Mouse (Mus musculus) gastrocnemius, postnatal 25 days (tissue): ENCODE results near the gene Inf2. TPM values are rescaled to one million over a fixed set of nuclear protein-coding genes. Genes with fewer than 3 reads are reported as not detected.
A peak's percentile ranks its signal among the peaks of the same experiment; 100 is the strongest.

Experiments used
- DNase-seq: peaks from one replicate; pipeline ENCODE4 v3.0.0; 2022
- total RNA-seq, 2 experiments: library from RNA; stranded (reverse); gene quantifications; 1 replicate in 1 of 2; 2 replicates in 1 of 2; pipeline ENCODE4 v1.2.3; 2021

Inf2 gene
- total RNA-seq, 2 experiments from 2014 or later = 10.3 to 10.9 TPM

DNA sequence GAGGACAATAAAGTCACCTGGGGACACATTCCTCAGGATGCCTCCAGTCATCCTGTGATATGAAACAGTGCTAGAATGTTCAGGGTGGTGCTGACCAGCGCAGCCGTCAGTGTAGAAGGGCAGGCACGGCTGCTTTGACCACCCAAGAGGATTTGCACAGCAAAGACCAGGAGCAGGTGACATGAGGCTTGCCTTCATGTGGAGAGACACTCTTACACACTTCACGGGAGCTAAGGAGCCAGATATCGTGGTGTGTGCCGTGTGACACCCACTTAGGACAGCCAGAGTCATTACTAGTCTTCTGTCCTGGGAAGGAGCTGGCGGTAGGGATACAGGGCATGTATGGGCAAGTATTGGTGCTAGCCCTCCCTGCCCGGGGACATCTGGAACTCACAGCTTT, 18.4 kb upstream of the Inf2 start:
- DNase-seq = no peak

GRCm38 (mm10) chr12:112571064-112571463, 17.5 kb upstream of the Inf2 start:
- no peak for DNase-seq

GRCm38 (mm10) chr12:112575274-112575986, 13.2 kb upstream of the Inf2 start:
- no peak for DNase-seq

DNA sequence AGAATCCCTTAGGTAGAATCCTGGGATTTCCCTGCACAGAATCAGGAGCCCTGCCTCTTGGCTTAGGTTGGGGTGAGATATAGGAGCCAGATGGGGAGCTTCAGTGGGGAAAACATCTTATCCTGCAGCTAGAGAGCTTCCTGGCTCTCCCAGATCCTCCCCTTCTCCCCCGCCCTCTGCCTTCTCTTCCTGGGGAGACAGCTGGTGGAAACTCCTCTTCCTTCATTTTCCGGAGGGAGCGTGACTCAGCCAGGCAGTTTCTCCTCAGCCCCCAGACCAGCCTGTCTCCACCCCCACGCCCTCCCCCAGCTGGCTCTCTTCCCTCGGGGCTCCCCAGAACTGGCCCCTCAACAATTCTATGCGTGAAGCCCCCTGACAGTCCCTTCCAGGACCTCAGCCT, 12.2 kb upstream of the Inf2 start:
- DNase-seq = no peak

- no peak for DNase-seq
Observed at GRCm38 (mm10) chr12:112576749-112577148, 11.8 kb upstream of the Inf2 start.

DNA sequence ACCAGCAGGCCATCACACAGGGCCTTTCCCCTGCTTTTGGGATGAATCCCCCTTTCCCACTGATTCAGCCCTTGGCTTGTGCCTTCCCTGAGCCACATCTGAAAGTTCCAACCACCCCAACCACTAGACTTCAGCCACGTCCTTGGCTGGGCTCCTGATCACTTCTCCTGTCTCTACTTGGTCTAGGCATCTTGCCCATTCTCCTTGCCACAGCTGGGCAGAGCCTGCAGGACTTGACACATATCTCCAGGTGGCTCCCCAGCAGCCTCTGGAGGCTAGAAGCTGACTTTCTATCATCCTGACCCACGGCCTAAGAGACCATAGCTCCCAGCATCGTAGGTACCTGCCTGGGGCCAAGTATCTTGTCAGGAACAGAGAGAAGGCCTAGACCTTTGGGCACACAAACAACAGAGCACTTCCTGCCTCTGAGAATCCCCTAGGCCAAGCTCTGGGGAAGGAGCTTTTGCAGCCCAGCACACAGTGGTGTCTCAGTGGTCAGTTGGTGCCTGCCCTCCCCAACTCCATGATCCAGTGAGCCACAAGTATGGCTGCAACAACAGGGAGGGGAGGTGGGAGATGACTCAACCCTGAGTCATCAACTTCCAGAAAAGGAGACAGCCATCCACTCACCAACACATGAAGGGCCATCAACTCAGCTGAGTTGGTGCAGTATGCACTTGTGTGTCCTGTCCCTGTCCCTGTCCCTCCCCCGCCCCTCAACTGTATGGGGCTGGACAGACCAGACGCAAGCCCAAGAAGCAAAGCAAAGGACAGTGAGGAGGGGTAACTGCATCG, 10.1 kb upstream of the Inf2 start:
- no peak for DNase-seq

- DNase-seq = no peak
Observed at GRCm38 (mm10) chr12:112579430-112579829, 9.2 kb upstream of the Inf2 start.

GRCm38 (mm10) chr12:112579926-112580325, 8.7 kb upstream of the Inf2 start:
- no peak for DNase-seq

DNA sequence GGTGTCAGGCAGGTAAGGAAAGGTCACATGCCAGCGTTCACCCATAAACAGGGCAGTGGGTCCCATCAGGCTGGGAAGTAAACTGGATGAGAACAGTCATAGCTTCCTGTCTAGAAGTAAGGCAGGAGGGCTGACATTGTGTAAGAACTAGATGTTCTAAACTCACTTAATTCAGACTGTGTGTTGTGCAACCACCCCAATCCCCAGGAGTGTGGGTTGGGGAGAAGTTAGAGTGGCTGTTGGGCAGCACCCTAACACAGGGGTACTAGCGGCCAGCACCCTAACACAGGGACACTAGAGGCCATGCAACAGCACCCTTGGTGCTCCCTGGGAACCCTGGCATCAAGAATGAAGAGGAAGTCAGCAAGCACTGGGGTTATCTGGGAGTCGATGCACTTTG, 7.5 kb upstream of the Inf2 start:
- no peak for DNase-seq

GRCm38 (mm10) chr12:112584954-112585353, 3.6 kb upstream of the Inf2 start:
- no peak for DNase-seq

DNA sequence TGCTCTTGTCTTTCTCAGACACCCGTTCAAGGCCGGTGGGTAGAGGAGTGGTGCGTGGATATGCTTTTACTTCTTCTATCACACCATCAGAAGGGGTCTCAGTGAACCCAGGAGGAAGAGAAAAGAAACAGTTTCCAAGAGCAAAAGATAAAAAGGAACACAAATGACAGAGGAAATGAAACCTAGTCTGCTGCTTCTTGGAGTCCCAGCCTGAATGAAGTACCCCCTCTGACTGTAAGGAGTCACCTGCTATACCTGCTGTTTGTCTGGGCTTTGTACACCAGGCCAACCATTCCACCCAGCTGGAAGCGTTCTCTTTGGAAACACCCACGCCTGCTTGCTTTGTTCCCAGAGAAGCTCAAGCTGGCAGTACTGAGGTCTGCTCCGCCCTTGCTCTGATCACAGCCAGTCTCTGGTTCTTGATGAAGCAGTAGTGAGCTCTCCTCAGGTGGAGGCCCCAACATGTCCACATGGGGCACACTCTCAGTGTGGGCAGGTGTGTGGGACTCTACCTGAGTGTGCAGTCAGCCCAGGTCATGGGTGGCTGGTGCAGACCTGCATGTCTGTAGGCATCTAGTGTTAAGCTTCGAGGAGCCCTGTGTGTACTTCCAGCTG, 2.6 kb upstream of the Inf2 start:
- no peak for DNase-seq

- DNase-seq = peak; percentile 70
Observed at GRCm38 (mm10) chr12:112587125-112588124, 1.2 kb upstream of the Inf2 start.

DNA sequence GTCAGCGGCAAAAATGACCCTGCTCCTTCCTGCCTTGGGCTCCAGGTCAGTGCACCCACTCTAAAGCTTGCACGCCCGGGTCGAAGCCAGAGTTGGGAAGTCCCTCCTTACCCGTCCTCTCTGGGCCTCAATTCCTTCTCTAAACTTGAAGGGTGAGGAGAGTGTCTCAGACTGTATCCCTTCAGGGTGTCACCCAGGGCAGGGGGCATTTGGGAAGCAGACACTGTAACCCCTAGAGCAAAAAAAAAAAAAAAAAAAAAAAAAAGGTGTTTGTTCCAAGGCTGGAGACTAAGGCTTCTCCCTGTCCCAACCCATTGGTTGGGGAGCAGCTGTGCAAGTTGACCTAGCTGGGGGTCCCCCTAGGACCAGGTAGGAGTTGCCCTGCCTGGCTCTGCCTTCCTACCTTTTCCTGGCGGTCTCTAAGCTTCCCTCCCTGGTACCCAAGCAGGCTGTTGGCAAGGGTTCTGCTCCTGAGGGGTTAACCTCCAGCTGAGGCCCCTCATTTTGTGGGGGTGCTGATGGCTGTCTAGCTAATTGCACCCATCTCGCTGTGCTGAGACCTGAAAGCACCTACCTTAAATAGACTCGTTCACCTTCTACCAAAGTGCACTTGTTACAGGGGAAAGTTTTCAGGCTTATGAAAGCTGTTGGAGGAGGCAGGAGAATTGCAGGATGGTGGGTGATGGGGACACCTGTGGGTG, 1.1 kb downstream of the Inf2 start:
- no peak for DNase-seq

GRCm38 (mm10) chr12:112590566-112591239, 2.1 kb downstream of the Inf2 start:
- no peak for DNase-seq

- DNase-seq = no peak
Observed at GRCm38 (mm10) chr12:112591240-112591639, 2.7 kb downstream of the Inf2 start.

DNA sequence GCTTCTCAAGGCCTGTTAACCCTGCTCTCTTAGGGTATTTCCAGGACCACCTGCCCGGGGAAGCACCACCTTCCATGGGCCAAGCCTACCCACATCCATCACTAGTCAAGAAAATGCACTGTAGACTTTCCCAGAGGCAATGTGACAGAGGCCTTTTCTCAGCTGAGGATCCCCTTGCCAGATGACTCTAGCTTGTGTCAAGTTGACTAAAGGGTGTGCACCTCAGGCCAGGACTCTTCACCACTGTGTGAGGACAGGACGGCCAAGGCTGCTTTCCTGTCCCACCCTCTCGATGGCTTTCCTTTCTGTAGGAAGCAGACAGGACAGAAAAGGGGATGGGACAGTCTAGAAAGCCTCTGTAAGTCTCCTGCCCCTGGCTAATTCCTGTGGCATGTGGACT, 3.1 kb downstream of the Inf2 start:
- no peak for DNase-seq

- DNase-seq = peak; percentile 66
Observed at GRCm38 (mm10) chr12:112592985-112593734, 4.6 kb downstream of the Inf2 start.

DNA sequence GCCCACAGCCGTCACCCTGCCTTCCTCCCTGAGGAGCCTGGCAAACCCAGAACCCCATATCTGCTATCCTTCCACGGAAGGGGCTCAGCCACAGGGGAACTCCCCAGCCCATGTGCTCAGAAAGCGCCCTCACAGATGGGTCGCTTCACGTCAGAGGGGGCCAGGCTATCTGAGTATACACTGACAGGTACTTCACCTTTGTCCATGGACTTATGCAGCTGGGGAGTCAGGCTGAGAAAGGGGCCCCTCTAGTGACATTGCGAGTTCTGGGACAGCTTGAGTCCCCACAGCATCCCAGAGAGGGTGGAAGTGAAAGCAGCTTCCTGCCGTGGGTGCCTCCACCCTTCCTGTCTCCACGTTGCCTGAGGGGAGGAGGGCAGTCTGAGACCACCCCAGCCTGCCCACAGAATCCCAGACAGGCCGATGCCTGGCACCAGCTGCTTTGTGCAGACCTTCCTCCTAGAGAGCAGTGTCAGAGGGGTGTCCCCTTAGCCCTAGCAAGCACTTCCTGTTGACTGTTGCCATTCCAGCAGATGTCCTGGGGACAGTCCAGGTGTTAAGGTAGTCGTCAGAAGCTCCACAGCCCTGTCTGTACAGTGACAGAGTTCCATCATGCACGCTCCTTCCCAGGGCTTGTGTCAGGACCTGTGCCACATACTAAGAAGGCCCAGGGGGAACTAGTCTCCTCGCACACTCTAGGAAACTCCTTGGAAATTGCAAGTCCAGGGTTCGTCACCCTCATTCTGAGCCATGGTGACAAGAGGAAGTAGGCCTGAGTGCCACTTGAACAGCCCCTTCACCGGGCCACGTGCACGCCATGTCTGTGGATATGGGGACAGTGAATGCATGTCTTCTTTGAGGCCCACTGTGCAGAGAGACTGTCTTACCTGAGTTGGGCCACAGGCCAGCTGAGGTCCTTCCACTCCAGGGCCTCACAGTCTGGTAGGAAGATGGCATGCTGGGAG, 5.6 kb downstream of the Inf2 start:
- no peak for DNase-seq

DNA sequence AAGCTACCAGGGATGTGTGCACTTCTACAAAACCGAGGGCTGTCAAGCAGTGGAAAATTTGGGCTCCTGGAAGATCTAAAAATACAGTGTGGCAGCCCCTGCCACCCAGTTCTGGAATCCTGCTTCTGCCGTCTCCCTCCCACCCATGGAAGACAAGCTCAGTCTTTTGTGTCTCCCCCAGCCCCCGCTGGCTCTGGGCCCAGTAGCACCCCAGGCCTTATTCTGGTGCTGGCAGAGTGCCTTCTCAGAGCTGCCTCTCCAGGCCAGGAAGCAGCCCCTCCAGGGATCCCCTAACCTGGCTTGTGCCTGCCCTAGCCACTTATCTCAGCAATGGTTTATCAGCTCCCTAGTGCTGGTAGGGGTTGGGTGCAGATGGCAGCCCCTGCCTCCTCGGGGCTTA, 6.4 kb downstream of the Inf2 start:
- DNase-seq = no peak
